Comparison of ENCODE assay signal across 9 mouse cellular contexts in the genomic region with DNA sequence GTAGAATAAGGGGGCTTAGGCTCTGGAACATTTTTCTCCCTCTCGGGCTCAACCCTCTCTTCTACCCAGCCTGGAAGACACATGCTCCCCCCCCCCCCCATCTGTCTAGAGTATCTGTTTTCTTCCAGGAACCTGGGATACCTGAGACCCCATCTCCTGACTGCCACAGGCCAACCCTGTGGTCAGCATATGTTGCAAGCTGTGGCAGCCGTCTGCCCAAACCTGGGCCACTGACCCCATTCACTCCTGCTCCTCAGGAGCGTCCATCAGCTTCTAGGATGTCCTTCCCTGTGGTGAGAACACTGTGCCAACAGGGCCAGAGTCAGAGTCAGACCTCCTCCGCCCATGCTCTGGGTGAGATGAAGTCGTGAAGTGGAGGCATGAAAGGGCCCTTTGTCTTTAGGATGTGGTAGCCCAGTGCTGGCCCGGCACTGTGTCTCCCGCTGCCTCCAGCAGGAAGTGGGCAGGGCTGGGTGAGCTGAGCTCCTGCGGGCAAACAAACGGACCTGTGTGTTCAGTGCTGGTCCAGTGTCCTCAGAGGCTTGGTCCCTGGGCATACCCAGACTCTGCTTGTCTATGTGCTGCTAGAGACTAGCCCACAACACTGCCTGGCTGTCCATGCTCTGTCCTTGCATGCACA.
DNase-seq lines count a peak whose midpoint lies in the region; ATAC-seq and TF ChIP-seq lines count a peak whose summit lies in the region.
"Had no signal": no experiment of that assay in that cellular context is flagged by ENCODE, and none has a peak within 500 bp of the region (broad histone marks: within the 10 kb centered on the region; RNA-seq: fewer than 3 reads in every experiment).

No protein-coding gene starts in this region.

- no peaks in the 10 kb centered on the region for H3K79me2 ChIP-seq in myocyte (ENCODE audit: control insufficient read depth, insufficient read depth)

- WGBS in lung, embryonic 14.5 days = 55% methylated on average over 9 of the region's 9 CpGs
- WGBS in hindbrain, embryonic 15.5 days = 38% methylated on average over 9 of the region's 9 CpGs

- H3K4me3 ChIP-seq in lung, embryonic 14.5 days (ENCODE audit: low read depth, low read length) = no peak overlapping the region
- no peak overlapping the region for H3K4me3 ChIP-seq in hindbrain, embryonic 15.5 days
- H3K4me3 ChIP-seq in myocyte = no peak overlapping the region

- no peaks in the 10 kb centered on the region; the same call in 1 of the 2 replicates for H3K9me3 ChIP-seq in lung, embryonic 14.5 days (ENCODE audit: low read depth, low read length)
- H3K9me3 ChIP-seq in hindbrain, embryonic 15.5 days = no peaks in the 10 kb centered on the region

- no peak overlapping the region for H3K9ac ChIP-seq in lung, embryonic 14.5 days
- no peak overlapping the region for H3K9ac ChIP-seq in hindbrain, embryonic 15.5 days

- no peaks in the 10 kb centered on the region for H3K27me3 ChIP-seq in lung, embryonic 14.5 days (ENCODE audit: insufficient read depth, low read length)
- no peaks in the 10 kb centered on the region for H3K27me3 ChIP-seq in hindbrain, embryonic 15.5 days
- no peaks in the 10 kb centered on the region for H3K27me3 ChIP-seq in myocyte (ENCODE audit: control insufficient read depth, insufficient read depth, insufficient read length)

- no peak overlapping the region for H3K4me2 ChIP-seq in lung, embryonic 14.5 days
- no peak overlapping the region for H3K4me2 ChIP-seq in hindbrain, embryonic 15.5 days
- peak overlapping the region; percentile 55 for H3K4me2 ChIP-seq in myocyte (ENCODE audit: low read depth)

- no peaks in the 10 kb centered on the region for H3K4me1 ChIP-seq in lung, embryonic 14.5 days (ENCODE audit: insufficient read depth)
- peaks cover 34% of the 10 kb centered on the region for H3K4me1 ChIP-seq in hindbrain, embryonic 15.5 days (replicated peaks)

- no peak overlapping the region for H3ac ChIP-seq in myocyte (ENCODE audit: control insufficient read depth, insufficient read length)

- TF ChIP-seq CTCF in lung, embryonic 14.5 days (IDR thresholded peaks at IDR 0.05; ENCODE audit: low read depth) = no peak

- H3K27ac ChIP-seq in lung, embryonic 14.5 days (ENCODE audit: low read depth) = no peak overlapping the region
- H3K27ac ChIP-seq in hindbrain, embryonic 15.5 days (replicated peaks) = 0 out of 2 replicates have a peak overlapping the region, but pooled peaks have one; percentile 26
- H3K27ac ChIP-seq: kidney, postnatal 0 days had no signal

- no peaks in the 10 kb centered on the region for H3K36me3 ChIP-seq in lung, embryonic 14.5 days (ENCODE audit: insufficient read depth)
- no peaks in the 10 kb centered on the region for H3K36me3 ChIP-seq in hindbrain, embryonic 15.5 days
- no peaks in the 10 kb centered on the region for H3K36me3 ChIP-seq in myocyte (ENCODE audit: control insufficient read depth, insufficient read depth)

- peak; percentile 86 for ATAC-seq in lung, embryonic 14.5 days (ENCODE audit: insufficient read depth)
- peak; percentile 78 for ATAC-seq in hindbrain, embryonic 15.5 days (ENCODE audit: low FRiP score, low read depth)
- no peak for ATAC-seq in megakaryocyte progenitor cell, adult 5-6 weeks (replicated peaks; ENCODE audit: poor library complexity)

- peak; percentile 40 for DNase-seq in lung, embryonic 14.5 days
- no peak for DNase-seq in lung, postnatal 4 days
- peak; percentile 33 for DNase-seq in embryo, embryonic 10 days (ENCODE audit: low spot score)
- no peak for DNase-seq in T-cell, adult 2 months (ENCODE audit: low spot score)
- DNase-seq in adrenal gland, postnatal 10 days = no peak

- TF ChIP-seq POLR2A in myocyte (IDR thresholded peaks at IDR 0.05; ENCODE audit: insufficient read length, low read depth) = no peak

TF ChIP-seq in myocyte, 11 proteins besides CTCF, POLR2A, EP300 and RAD21:
- peak in 2 of 3 experiments; percentile 35 to 52 for TF ChIP-seq MYOD1 (IDR thresholded peaks at IDR 0.05; ENCODE audit: control insufficient read depth in 1 of 3, insufficient read length in 2 of 3, low read depth in 2 of 3)
- no peak for TF ChIP-seq CEBPB (IDR thresholded peaks at IDR 0.05; ENCODE audit: insufficient read depth, poor library complexity, severe bottlenecking)
- TF ChIP-seq MYOG (IDR thresholded peaks at IDR 0.05; ENCODE audit: control insufficient read depth in 1 of 3, insufficient read depth in 1 of 3, insufficient read length in 2 of 3, low read depth in 2 of 3) = peak in 2 of 3 experiments; percentile 10 to 16

Comparison
In these comparisons a context has a peak if more than half of its experiments do, and no peak if none do; other contexts are left out.
1. DNase-seq: peak in lung, embryonic 14.5 days (single experiment) and embryo, embryonic 10 days (single experiment); none in lung, postnatal 4 days (0 of 2), T-cell, adult 2 months (single experiment) and adrenal gland, postnatal 10 days (single experiment).